Mouse (Mus musculus): Measurements from ENCODE around the gene Tpcn2.

The Tpcn2 gene

DNA sequence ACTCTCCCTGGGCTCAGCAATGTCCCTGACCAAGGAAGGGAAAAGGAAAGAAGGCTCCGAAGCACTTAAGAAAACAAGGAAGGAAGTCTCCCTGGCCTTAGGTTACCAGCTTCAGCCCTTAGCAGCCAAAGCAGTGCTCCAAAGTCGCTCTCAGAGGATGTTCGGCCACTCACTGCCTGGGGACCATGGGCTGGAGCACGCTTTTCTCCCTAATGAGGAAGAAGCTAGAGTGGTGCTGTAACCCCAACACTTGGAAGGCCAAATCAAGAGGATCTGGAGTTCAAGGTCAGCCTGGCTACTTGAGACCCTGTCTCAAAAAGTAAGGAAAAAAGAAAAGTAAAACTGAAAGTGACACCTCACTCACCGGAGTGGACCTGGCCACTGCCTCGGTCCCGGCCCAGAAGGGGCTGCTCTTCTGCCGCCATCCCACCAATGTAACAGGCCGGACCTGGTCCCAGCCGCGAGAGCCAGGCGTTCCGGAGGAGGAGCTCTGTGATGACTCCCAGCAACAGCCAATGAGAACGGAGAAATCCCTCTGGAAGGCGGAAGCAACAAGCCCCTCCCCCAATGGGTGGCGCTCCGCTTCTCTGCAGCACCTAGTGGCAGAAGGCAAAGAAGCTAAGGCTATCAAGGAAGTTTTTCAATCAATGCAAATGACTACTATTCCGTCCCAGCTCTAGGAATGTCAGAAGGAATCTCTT is at the start of gene Tpcn2:
Gene Tpcn2, minus strand, starts transcription at position 525 of the 701 bp plus-strand sequence.
- DNase-seq (ENCODE audit: low spot score), result peak; percentile 97

DNA sequence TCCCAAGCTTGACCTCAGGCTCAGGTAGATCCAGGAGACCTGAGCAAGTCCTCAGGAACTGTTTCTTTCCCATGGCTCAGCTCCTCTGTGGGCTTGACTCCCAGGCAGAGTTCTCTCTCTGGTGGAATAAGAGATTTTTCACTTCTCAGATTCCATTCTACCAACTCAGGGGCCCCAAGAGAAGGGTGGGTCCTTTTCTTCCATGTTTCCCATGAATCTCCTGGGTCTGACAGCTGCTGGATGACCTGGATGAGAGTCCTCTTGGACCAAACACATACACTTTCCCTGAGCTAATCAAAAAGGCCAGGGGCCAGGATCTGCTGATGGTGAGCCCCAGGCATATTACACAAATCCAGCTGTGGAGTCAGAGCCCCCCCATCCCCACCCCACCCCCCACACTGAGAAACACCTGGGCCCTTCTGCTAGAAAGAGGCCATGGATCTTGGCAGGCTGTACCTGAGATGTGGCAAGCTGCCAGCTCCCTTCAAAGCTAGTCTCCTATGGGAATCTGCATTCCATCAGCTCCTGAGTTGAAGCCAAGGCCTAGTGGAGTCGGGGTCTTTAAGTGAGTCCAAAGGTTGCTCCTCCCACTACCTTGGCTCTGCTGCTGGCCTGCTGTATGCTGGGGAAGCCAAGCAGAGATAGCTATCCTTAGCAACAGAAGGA is 48.7 kb upstream of the Tpcn2 start:
- no peak for DNase-seq (ENCODE audit: low spot score)

DNA sequence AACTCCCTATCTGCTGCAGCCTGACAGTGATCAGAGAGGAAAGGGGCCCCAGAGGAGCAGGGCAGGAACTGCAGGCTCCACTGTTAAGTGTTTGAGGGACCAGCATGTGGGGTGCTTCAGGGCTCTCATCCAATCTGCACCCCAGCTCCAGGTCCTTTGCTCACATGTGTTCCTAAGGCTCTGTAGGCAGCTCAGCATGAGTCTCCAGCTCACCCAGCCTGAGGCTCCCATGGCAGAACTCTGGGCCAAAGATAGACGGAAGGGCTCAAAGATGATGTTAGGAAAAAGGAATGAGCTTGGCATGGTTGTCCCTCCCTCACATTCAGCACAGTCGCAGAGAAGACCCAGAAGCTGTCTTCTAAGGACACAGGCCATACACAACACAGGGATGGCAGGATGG is 46.8 kb upstream of the Tpcn2 start:
- no peak for DNase-seq (ENCODE audit: low spot score)

DNA sequence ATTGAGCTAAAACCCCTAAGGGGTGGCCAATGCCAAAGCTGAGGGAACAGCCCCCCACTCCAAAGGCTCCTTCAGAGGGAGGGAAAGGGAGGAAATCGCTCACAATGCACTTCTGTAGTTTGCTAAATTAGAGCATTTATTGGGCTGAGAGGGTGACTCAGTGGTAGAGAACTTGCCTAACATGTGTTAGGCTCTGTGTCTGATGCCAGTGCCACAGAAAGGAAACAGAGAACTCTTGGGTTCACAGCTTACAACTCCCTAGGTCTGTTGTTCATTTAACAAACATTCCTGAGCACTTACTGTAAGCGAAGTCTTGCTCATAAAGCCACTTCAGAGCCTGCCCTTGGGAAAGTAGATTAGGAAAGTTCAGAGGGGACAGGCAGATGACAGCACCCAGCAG is 46.2 kb upstream of the Tpcn2 start:
- DNase-seq (ENCODE audit: low spot score), result no peak

DNA sequence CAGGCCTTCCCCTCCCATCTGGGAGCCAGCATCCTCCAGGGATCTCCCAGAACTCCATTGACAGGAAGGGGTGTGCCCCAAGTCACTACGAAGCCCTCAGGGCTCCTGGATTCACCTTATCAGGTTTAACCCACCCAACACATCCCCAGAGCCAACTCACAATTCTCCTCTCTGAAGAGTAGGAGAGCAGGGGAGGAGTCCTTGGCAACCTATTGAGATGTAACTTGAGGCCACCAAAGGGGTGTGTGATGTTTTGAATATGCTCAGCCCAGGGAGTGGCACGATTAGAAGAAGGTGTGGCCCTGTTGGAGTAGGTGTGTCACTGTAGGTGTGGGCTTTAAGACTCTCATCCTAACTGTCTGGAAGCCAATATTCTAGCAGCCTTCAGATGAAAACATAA is 41.9 kb upstream of the Tpcn2 start:
- no peak for DNase-seq (ENCODE audit: low spot score)

DNA sequence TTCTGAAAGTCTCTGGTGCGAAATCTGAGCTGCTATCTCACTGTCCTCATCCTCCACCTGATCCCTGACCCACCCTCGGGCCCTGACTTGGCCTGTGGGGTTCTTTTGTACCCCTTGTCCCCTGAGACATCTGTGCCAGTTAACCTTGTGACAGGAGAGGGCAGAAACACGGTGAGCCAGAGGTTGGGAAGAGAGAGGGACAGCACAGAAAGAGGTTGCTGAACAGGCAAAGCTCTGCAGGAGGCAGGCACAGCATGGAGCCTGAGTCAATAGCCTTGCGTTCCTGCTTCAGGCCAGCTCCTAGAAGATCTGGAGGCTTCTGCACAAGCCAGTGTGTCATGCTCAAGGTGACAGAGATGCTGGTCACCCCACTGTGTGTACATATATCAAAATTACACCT is 39.8 kb upstream of the Tpcn2 start:
- no peak for DNase-seq (ENCODE audit: low spot score)

DNA sequence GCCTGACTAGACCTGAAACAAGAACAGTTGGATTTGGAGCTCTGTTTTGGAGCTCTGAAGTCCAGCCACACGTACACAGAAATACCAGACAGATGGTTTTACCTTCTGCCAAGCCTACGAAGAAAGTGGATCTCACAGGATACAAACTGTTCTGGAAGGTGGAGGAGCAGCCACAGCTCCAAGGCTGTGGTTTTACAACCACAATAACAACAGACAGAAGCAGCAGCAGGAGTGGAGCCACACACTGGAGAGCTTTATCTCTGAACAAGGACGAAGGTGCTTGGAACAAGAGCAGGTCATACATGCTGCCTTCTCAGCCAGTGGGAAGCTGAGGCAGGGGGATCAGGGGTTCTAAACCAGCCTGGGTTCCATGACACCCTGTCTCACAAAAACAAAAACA is 35.7 kb upstream of the Tpcn2 start:
- no peak for DNase-seq (ENCODE audit: low spot score)

DNA sequence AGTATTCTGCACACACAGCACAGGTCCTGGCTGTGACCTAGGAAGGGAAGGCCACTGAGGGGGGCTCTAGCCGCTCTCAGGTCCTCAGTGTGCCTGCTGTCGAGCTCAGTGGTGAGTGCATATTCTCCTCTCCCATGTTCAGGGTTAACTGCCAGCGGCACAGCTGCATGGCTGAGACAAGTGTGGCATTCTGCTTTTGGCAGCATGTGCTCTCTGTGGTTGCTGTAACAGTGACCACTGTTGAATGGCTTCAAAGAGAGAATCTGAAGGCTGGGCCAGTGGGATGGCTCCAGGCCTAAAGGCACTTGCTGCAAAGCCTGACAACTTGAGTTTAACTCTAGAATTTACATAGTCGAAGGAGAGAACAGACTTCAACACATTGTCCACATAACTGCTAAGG is 33.7 kb upstream of the Tpcn2 start:
- DNase-seq (ENCODE audit: low spot score), result no peak

DNA sequence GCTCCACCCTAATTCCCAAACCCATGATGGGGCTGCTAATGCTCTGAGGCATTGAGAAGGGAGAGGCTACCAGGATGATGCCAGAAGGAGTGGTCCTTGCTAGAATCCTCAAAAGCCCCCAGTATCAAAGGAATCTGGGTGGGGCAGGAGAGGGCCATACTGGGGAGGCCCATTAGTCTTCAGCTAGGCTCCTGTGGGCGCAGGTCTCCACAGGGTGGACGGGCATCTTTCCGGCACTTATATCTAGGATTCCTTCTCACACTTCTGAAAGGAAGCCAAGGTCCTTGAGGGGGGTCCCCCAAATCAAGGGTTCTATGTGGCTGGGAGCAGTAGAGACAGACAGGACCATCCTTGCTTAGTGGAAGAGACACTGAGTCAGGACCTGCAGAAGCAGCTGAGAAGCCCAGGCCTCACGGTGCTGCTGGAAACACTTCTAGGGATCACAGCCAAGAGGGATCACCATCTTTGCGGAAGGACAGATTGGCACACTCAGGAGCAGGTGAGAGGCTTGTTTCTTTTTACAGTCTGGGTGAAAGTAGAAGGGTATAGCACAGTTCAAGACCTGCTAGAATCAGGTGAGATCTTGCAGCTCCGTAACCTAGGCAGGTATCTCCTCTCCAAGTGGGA is 31.1 kb upstream of the Tpcn2 start, which contains the start of gene Mrgprd:
Gene Mrgprd, plus strand, starts transcription at position 51 of the 627 bp plus-strand sequence.
- DNase-seq (ENCODE audit: low spot score), result no peak

DNA sequence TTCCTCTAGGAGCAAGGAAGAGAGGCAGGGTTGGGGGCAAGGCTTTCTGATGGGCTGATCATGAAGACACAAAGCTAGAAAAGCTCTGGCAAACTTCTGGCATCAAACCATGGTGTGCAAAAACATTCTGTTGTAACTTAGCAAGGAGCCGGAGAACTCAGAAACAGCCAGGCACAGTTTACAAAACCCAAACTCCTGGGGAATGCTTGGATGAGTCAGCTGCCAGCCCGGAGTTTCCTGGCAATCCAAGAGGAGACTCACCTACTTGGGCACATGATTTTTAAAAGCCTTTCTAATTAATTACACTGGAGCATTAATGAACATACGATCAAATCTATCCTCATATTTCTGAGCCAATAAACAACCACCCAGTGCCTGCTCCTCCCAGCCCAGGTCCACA is 28.3 kb upstream of the Tpcn2 start:
- DNase-seq (ENCODE audit: low spot score), result no peak

DNA sequence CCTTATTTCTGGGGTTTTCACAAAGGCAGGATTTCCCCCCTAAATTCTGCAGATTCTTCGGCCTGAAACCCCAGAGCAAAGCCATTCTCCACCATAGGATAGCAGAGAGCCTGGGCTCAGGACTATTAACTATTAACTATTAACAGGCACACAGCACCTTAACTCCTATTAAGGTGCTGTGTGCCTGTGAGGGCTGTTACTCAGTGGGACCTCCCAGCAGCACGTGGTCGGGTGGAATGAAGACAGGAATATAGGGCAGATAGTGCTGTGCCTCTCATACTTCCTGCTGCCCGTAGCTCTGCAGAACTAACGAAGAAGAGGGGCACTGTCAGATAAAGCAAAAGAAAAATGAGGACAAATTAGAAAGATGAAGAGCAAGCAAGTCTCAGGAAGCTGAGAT is 26.7 kb upstream of the Tpcn2 start:
- DNase-seq (ENCODE audit: low spot score), result no peak

DNA sequence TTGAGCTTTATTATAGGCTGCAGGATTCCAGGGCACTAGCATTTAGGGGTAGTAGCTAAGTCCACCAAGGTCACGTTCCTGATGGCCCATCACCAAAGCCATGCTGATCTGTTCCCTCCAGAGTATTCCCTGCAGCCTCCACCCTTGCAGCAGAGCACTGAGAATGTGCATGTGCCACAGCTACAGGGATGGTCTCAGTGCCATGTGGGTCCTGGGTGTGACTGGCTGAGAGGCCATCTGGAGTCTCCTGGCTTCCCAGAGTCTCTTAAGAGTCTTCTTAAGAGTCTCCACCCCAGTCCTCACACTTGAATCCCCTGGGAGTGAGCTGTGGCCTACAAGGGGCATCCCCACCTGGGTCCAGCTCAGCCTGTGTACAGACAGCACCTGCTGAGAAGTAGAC is 26.1 kb upstream of the Tpcn2 start:
- DNase-seq (ENCODE audit: low spot score), result no peak

DNA sequence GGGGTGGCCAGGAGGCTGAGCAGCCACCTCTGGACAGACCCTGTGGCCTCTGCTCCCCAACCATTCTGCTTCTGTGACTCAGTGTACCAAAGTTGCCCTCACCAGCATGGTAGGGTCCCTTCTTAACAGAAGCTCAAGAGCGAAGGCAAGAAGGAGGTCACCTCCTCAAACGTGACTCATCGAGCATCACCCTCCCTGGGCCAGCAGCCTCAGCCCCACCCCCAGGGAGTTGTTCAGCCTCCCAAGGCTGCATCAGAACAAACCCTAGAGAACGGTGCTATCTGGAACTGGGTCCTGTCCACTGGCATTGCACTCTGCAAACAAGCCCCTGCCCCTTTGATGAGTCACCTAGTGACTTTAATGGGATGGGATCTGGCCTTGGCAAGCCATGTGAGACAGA is 25.1 kb upstream of the Tpcn2 start:
- DNase-seq (ENCODE audit: low spot score), result no peak

DNA sequence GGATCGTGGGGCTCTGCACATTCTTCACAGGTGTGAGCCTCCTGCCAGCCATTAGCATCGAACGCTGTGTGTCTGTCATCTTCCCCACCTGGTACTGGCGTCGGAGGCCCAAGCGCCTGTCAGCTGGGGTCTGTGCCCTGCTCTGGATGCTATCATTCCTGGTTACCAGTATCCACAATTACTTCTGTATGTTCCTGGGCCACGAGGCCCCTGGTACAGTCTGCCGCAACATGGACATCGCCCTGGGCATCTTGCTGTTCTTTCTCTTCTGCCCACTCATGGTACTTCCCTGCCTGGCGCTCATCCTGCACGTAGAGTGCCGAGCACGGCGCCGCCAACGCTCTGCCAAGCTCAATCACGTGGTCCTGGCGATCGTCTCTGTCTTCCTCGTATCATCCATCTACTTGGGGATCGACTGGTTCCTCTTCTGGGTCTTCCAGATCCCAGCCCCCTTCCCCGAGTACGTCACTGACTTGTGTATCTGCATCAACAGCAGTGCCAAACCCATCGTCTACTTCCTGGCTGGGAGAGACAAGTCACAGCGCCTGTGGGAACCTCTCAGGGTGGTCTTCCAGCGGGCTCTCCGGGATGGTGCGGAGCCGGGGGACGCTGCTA is 24.4 kb upstream of the Tpcn2 start:
- no peak for DNase-seq (ENCODE audit: low spot score)

DNA sequence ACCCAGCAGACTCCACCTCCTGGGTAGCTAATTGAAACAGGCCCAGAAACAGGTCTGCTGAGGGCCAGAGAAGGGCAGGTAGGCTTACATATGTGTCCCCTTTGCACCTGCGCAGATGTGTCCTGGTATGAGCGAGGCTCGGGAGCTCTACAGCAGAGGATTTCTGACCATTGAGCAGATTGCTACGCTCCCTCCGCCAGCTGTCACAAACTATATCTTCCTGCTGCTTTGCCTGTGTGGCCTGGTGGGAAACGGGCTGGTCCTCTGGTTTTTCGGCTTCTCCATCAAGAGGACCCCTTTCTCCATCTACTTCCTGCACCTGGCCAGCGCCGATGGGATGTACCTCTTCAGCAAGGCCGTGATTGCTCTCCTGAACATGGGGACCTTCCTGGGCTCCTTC is 23.8 kb upstream of the Tpcn2 start:
- no peak for DNase-seq (ENCODE audit: low spot score)

DNA sequence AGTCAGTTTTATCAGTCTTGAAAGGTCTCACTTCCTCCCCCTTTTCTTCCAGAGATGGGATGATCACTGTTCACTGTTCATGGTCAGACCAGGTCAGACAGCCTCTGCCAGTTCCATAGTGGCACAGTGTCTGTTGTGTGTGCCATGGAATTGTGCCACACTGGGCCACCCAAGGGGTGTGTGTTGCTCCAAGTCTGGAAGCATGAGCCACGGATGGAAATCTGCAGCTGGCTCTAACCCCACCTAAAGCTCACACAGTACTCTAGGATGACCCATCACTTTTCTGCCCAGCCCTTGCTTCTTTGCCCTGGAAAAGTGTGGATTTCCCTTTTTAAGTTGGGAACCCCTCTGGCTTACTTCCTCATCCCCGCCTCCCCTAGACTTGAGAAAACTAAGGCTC is 20.3 kb upstream of the Tpcn2 start:
- no peak for DNase-seq (ENCODE audit: low spot score)

DNA sequence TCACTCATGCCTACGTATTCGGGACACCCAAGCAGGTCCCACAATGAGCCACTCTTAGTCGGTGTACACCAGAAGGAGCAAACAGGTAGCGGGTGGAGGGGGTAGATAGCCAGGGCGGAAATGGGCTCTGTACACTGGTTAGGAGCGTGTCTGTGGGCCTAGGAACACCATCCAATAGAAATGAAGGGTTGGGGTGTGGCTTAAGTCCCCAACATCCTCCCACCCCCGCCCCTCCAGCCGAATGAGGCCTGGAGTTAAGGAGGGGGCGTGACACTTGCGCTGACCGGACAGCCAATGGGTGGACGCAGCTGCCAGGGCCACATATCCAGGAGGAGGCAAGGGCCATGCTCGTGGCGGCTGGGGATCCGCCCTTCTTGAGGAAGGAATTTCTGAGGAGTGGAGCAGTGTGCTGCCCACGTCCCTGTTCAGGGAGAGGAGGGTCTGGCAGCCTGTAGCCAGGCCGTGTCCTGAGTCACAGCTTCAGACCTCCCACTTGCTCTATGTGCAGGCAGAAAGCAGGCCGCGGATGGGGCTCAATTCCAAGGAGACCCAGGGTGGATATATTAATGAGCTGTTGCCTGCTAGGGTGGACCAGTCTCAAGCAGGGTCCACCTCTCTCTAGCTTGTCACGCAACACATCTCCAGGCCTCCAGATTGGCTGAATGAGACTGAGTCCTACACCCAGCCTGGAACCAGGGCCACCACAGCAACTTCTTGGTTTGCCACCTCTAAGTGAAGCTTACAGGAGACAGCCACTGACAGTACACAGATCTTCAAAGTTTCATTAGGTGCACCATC is 18.9 kb upstream of the Tpcn2 start:
- DNase-seq (ENCODE audit: low spot score), result peak; percentile 95

DNA sequence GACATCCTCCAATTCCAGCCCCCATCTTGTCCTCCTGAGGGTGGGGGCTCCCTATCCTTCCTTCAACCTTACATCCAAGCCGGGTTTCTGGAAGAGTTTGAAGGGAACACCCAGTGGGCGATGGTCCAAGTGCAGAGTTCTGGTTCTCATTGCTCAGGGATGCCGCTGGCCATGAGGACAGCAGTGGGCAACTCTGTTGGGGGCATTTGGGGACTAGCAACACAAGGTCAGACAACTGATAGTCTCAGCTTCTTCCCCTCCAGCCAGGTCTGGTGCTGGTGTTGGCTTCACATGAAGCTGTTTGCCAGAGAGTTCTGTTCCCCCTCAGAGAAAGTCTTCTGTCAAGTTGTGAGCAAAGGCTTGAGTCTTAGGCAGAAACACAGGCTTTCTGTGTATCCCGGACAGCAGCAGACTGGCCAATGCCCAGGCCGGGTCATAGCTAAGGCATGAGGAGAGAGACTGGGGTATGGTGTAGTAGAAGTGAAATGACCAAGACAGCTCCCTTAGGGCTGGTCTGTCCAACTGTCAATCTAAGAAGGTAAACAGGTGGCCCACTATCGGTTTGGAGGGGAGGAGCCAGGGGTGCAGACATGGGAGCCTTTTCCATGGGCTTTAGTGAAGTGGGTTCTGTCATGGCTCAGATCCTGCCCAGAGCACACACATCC is 17.7 kb upstream of the Tpcn2 start:
- DNase-seq (ENCODE audit: low spot score), result no peak

DNA sequence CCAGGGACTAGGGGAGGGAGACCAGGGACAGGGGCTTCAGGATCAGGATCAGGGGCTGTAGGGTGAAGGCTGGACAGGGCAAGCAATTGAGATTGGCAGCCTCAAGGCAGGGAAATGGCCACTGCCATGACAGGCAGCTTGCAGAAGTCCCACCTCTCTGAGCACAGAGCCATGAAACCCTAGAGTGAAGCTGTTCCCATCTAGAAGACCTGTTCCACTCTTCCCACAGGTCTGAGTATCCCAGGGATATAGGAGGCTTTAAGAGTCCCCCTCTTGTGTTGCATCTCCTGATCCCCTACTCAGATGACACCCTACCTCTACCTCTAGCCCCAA is 17.2 kb upstream of the Tpcn2 start:
- DNase-seq (ENCODE audit: low spot score), result no peak

DNA sequence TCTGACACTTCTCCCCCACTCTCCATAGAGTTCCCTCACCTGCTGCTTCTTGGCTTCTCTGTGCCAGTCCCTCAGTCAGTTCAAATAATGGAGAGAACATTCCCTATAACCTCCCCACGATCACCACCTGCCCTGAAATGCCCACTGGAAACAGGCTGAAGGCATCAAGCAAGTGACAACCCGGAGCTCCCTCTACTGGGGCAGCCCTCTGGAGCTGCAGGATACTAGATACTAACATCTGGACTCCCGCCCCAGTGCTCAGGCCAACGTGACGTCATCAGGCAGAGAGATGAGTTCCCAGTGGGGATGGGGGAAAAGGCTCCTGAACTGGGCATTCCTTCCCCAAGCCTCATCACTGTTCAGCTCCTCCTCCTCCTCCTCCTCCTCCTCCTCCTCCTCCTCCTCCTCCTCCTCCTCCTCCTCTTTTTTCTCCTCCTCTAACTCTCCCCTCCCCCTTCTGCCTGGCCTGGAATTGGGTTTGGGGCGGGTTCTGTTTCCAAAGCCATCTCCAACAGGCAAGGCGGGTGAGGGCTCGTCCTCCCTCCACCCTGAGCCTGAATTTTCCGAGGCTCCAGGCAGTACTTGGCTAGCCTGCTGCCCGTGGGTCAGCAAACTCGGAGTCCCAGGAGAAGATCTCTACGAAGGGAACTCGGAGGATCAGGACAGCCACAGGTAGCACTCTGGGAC is 16.7 kb upstream of the Tpcn2 start, which contains the start of gene Mrgprf:
Gene Mrgprf, plus strand, starts transcription at position 508 of the 687 bp plus-strand sequence.
- DNase-seq (ENCODE audit: low spot score), result no peak

Data from embryo, embryonic 10.5 days (tissue).